Mouse (Mus musculus) frontal cortex, adult 2 months (tissue): ENCODE measurements around the gene Podxl. TPM values are rescaled to one million over a fixed set of nuclear protein-coding genes. Genes with fewer than 3 reads are reported as not detected.

Source experiments
- DNase-seq, 2 experiments: peaks; one replicate each; pipeline ENCODE4 v3.0.0; 2022; ENCODE audit warnings: low spot score in 1 of 2; ENCODE audit errors: extremely low spot score in 1 of 2
- polyA plus RNA-seq: library from polyadenylated mRNA; depleted of rRNA; stranded (reverse); fragments of >200 nt; gene quantifications from 2 replicates; pipeline ENCODE4 v1.2.3, GENCODE M21; 2012

Podxl gene
- polyA plus RNA-seq, 1 experiment = 17.7 TPM

GRCm38 (mm10) chr6:31524647-31525046, 39.1 kb downstream of the Podxl start:
- DNase-seq = no peak

GRCm38 (mm10) chr6:31524121-31524520, 39.7 kb downstream of the Podxl start:
- no peak for DNase-seq

GRCm38 (mm10) chr6:31523657-31524056, 40.1 kb downstream of the Podxl start:
- no peak for DNase-seq

DNA sequence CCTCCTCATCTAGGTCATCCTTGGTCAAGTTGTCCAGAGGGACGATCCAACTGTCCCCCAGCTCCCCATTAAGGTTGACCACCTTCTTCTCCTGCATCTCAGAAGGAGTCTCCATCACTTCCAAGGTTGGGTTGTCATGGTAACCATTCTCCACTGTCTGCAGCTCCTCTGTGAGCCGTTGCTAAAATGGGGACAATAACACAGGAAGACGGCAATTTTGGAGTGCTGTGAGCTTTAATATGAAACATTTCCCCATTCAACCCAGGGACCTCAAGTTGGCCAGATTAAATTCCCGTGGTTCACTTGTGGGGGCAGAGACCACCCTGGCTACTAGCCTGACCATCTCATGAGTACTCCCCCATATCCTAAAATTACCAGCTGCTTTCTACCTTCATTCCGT, 40.7 kb downstream of the Podxl start:
- peak in 1 of 2 experiments; percentile 80 for DNase-seq

DNA sequence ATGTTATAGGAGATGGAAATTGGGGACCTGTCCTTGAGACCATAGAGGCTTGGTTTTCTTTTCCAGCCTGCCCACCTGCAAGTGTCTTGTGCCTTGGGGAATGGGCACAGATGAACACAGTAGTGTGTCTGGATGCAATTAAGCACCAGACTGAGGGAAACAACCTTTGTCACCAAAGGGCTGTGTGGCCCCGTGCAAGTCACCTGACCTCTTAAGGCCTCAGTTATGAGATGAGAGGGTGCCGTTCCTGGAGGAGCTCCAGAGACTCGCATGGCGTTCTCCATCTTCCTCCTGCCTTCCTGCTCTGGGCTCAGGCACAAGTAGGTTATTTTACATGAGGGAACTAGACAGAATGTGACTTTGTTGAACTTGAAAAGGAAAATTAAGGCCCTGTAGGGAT, 41.3 kb downstream of the Podxl start:
- no peak for DNase-seq

DNA sequence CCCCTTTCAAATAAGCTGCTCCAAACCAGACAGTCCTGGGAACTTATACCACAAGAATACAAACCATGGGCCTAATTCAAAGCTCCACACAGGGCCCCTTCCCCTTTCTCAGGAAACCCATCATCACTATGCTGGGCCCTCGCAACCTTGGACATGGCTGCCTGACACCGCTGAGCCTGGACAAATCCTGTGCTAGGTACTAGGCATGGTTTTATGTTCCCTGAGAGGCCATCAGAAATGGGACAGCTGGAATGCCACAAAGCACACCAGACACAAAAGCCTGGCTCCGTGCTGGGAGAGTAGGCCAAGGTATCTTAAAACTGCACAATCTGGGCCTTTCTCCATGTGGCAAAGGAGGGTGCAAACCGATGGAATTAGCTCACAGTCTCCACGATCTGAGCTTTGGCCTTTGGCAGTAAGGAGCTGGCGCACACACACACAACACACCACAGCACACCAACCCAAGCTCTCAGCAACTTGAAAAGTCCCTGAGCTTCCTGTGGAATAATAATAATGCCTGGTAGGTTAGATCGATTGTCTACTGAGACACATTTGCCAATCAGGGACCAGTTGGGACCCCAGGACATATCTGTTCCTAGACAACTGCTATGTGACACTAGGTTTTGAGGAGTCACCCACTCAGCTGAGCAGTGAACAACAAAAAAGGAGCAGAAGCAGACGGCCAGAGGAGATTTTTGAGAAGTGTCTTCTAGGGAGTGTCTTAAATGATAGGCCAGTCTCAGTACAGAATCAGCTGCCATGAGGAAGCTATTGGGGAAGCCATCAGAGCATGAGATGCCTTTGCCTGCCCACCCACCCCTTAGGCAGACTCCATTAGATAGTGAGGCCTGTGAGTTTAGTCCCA, 42.1 kb downstream of the Podxl start:
- no peak for DNase-seq

DNA sequence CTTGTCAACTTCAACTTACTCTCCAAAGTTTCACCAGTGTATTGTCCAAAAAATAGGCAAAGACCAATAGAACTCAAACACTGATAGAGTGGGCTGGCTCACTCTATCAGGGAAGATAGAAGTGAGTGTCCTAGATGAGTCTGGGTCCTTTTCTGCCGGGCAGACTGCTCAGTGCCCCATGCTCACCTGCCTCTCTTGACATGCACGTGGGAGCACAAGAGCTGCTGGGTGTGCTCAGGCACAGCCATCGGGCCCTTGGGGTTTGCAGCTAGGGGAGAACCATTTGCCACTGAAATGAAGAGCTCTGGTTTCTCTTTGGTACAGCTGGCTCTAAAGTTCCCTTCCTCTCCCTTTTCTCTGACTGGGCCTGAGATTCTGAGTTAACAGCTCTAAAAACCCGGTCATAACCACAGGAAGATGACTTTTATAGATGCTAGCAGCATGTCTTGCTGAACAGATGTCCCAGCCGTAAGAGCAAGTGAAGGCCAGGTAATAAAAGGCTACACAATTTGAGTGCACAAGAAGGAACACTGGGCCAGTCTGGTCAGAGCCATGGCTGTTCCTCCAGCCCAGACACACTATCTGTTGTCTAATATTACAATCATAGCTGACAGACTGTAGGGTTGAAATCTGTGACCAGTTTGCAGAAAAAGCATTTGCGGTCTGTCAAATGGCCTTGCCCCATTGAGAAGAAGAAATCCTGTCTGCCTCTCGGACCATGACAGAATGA, 43.1 kb downstream of the Podxl start:
- no peak for DNase-seq

DNA sequence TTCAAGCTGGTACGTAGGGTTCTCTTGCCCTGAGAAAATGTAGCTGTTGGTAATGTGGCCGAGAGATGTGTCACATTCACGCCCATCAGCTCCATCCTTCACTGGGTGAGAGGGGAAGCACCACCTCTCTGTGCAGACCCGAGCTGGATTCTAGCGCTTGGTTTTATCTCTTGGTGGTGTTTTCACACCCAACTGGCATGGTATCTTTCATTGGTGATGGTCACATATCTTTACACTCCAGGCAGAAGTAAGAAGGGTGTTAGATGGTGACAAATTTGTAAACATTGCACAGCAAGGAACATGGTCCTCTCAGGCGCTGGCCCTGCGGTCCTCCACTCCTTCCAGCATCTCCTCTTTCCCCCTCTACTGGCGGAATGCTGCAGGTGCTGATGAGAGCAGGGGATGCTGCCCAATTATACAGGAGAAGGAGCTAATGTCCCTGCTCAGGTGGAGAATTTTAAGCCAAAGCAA, 44.7 kb downstream of the Podxl start:
- peak in 1 of 2 experiments; percentile 57 for DNase-seq

- DNase-seq = no peak
Measured at GRCm38 (mm10) chr6:31518338-31518698, 45.5 kb downstream of the Podxl start.

- no peak for DNase-seq
Measured at GRCm38 (mm10) chr6:31517681-31518337, 46.0 kb downstream of the Podxl start.

- no peak for DNase-seq
Measured at GRCm38 (mm10) chr6:31513726-31514125, 50.1 kb downstream of the Podxl start.

DNA sequence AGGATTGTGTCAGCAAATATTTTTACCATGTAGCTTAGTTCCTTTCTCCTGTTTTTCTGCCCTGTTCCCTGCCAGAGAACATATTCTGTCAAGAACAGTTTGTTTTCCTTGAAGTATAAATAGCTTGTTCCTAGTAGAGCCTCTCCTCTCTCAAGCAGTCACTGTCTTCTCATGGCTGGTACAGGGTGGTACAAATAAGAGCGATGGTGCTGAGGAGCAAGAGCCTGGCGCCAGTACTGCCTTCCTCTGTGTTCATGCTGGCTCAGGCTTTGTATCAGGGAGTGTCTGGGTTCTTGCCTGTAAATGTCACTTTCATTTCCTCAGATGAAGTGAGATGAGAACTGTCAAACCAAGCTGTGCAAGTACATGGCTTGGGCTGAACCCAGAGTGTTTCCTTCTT, 61.2 kb downstream of the Podxl start:
- DNase-seq = no peak

DNA sequence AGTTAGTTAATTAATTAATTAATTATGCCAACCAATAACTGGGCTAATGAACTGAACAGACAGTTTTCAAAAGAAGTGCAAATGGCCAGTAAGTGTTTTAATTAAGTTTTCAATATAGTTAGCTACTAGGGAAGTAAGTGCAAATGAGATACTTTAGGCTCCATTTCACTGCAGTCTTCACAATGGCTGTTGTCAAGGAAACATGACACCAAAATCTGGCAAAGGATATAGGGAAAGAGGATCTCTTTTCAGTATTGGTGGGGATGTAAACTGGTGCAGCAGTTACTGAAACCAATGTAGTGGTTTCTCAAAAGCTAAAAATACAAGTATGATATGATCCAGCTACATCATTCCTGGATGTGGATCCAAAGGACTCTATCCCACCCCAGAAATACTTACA, 63.1 kb downstream of the Podxl start:
- DNase-seq = no peak

- DNase-seq = no peak
Measured at GRCm38 (mm10) chr6:31500260-31500659, 63.5 kb downstream of the Podxl start.

GRCm38 (mm10) chr6:31499836-31500235, 63.9 kb downstream of the Podxl start:
- no peak for DNase-seq

DNA sequence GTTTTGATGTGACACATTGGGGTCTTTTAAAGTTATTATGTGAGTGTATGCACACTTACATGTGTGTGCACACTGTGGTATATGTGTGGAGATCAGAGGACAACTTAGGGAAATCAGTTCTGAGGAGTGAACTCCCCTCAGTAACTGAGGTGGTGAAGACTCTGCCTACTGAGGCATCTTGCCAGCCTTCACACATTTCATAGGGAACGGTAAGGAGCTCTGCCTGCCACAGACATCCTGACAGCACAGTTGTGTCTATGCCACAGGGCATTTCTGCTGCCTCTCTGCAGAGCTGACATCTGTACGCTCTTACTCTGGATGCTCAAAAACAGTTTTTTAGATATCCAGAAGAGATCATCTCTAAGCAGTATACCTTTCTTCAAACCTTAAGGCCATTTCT, 67.6 kb downstream of the Podxl start:
- no peak for DNase-seq

DNA sequence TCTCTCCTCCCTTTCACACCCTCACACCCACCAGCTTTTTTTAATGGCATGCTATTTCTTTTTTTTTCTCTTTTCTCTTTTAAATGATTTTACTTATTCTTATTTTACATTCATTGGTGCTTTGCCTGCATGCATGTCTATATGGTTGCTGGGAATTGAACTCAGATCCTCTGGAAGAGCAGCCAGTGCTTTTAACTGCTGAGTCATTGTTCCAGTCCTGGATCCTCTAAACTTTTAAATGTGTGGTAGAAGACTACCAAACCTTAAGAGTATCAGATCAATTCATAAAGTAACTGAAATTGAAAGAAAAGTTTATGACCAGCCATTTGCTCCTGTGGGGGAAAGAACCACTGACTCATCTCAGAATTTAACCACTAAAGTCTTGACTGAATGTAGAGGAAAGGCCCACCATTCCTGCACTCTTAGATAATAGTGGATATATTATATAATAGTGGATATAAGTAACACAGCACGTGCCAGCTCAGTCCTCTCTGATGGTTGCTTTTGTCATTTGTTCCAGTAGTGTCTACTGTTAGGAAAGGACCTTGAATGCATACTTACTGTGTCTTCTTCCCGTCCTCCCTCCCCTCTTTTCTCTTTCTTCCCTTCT, 68.6 kb downstream of the Podxl start:
- DNase-seq = no peak

DNA sequence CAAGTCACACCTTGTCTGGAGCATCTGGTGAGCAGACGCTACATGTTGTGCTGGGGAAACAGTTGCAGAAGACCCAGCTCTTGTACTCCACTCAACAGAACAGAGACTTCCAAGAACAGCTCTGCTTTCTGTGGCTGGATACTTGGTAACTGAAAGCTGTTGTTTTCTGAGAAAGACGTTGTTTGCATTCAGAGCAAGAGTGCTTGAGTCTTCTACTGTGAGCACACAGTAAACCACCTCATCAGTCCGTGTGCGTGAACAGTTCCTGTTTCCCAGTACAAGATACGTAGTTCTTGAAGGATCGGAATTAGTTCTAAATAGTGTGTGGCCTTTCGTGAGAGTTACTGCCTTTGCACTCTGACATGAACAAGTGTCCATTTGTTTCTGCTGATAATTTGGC, 73.8 kb downstream of the Podxl start:
- DNase-seq = no peak

GRCm38 (mm10) chr6:31486601-31487000, 77.2 kb downstream of the Podxl start:
- DNase-seq = no peak

- no peak for DNase-seq
Measured at GRCm38 (mm10) chr6:31480008-31480407, 83.8 kb downstream of the Podxl start.

- DNase-seq = no peak
Measured at GRCm38 (mm10) chr6:31478221-31478620, 85.6 kb downstream of the Podxl start.
